Mouse (Mus musculus) thymus, postnatal 36 days (tissue): Measurements from ENCODE around the gene Uqcc1.

ENCODE experiments used
- DNase-seq, 2 experiments: peaks; one replicate each; pipeline ENCODE4 v3.0.0; 2022; ENCODE audit warnings: mixed read lengths in 2 of 2

The Uqcc1 gene

GRCm38 (mm10) chr2:155811821-155812396 is 118.2 kb downstream of the Uqcc1 start:
- DNase-seq: peak; percentile 69 to 75

GRCm38 (mm10) chr2:155809620-155810019 is 120.5 kb downstream of the Uqcc1 start:
- no peak for DNase-seq

- no peak for DNase-seq
These were observed 122.7 kb downstream of the Uqcc1 start for GRCm38 (mm10) chr2:155807408-155807807.

- no peak for DNase-seq
These were observed 123.6 kb downstream of the Uqcc1 start for GRCm38 (mm10) chr2:155806548-155806947.

- DNase-seq: no peak
These were observed 124.2 kb downstream of the Uqcc1 start for GRCm38 (mm10) chr2:155805925-155806255.

- no peak for DNase-seq
These were observed 124.7 kb downstream of the Uqcc1 start for GRCm38 (mm10) chr2:155805231-155805924.

- DNase-seq: no peak
These were observed 126.1 kb downstream of the Uqcc1 start for GRCm38 (mm10) chr2:155804053-155804452.

GRCm38 (mm10) chr2:155802761-155803160 is 127.3 kb downstream of the Uqcc1 start:
- no peak for DNase-seq

GRCm38 (mm10) chr2:155798613-155799012 is 131.5 kb downstream of the Uqcc1 start:
- no peak for DNase-seq
